Mouse (Mus musculus): ENCODE results near the gene Gm5129.
"Not testable (repeated sequence)": the region's sequence is repeated elsewhere in the genome, so short reads cannot be mapped to it uniquely, and the experiment has no call there.

The Gm5129 gene

GRCm38 (mm10) chr5:29735557-29736061 is at the start of gene Gm5129, which contains the start of gene Dnajb6:
Gene Gm5129 (minus strand): TSS chr5:29735936.
Gene Dnajb6 (plus strand): TSS chr5:29735688.
- ATAC-seq (ENCODE audit: insufficient number of reproducible peaks, low FRiP score, low TSS enrichment): peak; percentile 96

DNA sequence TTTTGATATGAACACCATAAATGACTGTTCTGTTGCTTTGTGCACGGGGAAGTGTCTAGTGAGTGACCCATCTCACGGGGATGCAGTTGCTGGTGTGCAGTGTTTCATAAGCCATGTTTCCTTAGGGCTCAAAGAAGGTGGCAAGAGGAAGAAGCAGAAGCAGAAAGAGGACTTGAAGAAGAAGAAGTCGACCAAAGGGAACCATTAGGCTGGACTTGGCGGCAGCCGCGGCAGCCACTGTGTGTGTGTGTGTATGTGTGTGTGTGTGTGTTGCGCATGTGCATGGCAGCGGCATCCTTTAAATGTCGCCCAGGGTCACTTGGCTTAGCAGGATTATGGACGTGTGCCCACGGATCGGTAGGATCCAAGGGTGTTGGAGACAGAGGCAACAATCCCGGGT is 49.2 kb upstream of the Gm5129 start:
- not testable (repeated sequence) for ATAC-seq (ENCODE audit: insufficient number of reproducible peaks, low FRiP score, low TSS enrichment)

DNA sequence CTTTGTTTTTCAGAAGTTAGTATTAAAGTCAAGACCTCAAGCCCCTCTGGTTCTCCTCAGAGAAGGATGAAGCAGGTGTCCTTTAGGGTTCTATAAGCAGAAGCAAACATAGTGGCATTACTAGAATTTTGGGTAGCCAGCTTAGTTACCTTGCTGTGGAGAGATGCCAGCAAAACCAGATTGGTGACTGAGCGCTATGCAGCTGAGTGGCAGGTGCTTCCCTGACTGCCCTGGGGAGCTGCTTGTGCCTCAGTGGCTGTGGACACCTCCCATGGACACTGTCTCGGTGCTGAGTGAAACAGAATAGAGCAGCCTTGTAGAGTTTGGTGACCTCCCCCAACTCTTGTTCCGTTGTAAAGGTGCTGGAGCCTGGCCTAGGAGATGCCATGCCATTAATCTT is 46.5 kb upstream of the Gm5129 start:
- no peak for ATAC-seq (ENCODE audit: insufficient number of reproducible peaks, low FRiP score, low TSS enrichment)

DNA sequence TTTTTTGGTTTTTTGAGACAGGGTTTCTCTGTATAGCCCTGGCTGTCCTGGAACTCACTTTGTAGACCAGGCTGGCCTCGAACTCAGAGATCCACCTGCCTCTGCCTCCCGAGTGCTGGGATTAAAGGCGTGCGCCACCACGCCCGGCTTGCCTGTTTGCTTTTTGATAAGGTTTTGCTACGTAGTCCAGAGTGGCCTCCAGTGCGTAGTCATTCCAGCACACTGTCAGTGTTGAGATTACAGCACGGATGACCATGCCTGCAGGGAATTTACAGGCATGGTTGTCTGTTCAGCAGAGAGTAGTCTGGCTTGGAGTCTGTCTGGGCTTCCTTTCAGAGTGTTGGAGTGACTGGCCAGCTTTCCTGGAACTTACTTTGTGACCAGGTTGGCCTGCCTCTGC is 44.0 kb upstream of the Gm5129 start:
- not testable (repeated sequence) for ATAC-seq (ENCODE audit: insufficient number of reproducible peaks, low FRiP score, low TSS enrichment)

DNA sequence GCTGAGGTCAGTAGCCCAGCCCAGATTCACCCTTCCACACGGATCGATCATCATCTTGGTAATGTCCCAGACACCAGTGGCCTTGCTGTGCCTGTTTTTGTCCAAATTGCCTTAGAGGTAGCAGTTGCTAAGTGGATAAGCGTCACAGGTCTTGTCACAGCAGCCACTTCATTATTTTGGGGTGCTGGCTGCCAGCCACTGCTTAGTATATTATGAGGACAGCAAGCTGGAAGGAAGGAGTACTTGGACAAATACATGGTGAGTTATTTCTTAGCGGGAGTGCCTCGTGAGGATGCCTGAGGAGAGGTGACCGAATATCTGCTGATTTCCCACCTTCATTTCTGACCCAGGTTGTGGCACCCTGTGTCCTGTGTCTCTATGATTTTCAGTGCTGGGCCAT is 42.3 kb upstream of the Gm5129 start:
- ATAC-seq (ENCODE audit: insufficient number of reproducible peaks, low FRiP score, low TSS enrichment): no peak

DNA sequence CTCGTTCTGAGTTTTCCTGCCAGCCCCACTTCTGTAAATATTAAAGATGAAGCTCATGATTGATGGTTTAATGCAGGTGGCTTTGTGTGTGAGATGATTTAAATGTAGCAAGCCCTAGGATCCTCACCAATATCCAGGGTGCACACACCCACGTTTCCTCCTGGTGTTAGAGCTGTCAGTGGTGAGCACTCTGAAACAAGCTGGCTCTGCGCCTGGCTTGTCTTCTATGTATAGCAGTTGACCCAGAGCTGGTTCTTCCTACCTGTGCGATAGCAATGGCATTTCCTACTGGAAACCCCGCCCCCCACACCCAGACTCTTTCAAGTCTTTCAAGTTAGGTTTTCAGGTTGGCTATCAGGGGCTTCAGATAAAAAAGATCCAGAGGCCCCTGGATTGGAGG is 39.7 kb upstream of the Gm5129 start:
- ATAC-seq (ENCODE audit: insufficient number of reproducible peaks, low FRiP score, low TSS enrichment): no peak

DNA sequence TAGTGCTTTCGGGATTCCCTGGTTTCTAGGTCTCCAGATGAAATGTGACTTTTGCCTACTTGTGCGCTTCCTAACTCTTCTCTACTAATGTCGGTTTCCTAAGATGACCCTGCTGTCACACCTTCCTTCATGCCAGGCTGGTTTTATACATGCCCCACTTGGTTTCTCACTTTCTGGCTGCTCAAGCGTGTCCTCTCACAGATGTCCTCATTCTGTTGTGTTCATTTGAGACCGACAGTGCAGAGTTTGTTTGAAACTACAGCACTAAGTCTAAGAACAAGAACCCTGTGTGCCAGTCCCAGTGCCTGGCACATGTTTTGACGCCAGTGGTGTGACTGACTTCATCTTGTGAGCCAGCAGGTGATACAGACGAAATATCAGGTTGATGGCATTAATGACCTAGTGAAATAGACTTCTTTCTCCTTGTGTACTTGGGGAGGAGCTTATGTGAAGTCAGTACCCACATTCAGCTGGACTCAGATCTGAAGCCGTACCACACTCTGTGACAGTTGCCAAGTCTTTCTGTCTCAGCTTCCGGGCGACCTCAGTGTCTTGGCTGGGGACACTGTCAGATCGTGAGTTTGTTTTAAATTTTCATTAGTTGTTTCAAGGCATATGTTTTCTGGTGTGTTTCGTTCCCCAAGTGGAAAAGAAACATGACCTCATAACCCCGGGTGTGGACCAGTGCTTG is 37.9 kb upstream of the Gm5129 start:
- 0 out of 2 replicates have a peak, but pooled peaks have one; percentile 31 for ATAC-seq (ENCODE audit: insufficient number of reproducible peaks, low FRiP score, low TSS enrichment)

GRCm38 (mm10) chr5:29772651-29773330 is 37.1 kb upstream of the Gm5129 start:
- peak; percentile 84 for ATAC-seq (ENCODE audit: insufficient number of reproducible peaks, low FRiP score, low TSS enrichment)

DNA sequence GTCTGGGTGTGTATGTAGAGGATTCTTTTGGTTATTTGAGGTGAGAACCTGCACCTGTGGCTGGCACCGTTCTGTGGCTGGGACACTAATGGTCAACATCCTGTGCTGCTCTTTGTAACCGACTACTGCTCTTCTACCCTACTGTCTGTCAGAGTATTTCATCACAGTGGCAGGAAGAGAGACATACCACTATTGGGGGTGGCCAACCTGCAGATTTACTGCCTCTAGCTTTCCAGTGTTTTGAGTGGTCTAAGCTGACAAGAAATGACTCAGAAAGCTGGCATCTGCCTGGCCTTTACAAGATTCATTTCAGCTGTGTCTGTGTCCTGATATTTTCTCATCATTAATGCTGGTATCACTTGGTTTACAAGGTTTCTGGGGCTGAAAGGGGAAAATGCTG is 36.3 kb upstream of the Gm5129 start:
- no peak for ATAC-seq (ENCODE audit: insufficient number of reproducible peaks, low FRiP score, low TSS enrichment)

GRCm38 (mm10) chr5:29770935-29771334 is 35.2 kb upstream of the Gm5129 start:
- ATAC-seq (ENCODE audit: insufficient number of reproducible peaks, low FRiP score, low TSS enrichment): no peak

GRCm38 (mm10) chr5:29759318-29759717 is 23.6 kb upstream of the Gm5129 start:
- ATAC-seq (ENCODE audit: insufficient number of reproducible peaks, low FRiP score, low TSS enrichment): no peak

GRCm38 (mm10) chr5:29752894-29753293 is 17.2 kb upstream of the Gm5129 start:
- no peak for ATAC-seq (ENCODE audit: insufficient number of reproducible peaks, low FRiP score, low TSS enrichment)

- no peak for ATAC-seq (ENCODE audit: insufficient number of reproducible peaks, low FRiP score, low TSS enrichment)
Measured at GRCm38 (mm10) chr5:29751306-29751705, 15.6 kb upstream of the Gm5129 start.

DNA sequence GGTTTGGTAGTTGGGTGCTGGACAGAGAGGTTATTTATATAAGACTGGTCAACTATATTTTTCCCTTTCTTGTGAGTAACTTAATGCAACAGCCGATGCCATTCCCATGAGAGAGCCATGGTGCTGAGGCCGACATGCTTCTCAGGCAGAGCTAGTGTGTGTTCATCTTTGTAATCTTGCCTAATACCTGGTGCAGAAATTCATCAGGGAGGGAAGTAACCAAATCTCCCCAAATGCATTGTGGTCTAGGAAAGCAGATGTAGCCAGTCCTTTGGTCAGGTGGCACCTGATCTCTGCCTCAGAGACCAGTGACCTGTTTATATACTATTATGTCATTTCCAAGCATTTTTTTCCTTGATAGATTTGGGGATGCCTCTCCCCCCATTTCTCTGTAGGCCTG is 11.9 kb upstream of the Gm5129 start:
- no peak for ATAC-seq (ENCODE audit: insufficient number of reproducible peaks, low FRiP score, low TSS enrichment)

- ATAC-seq (ENCODE audit: insufficient number of reproducible peaks, low FRiP score, low TSS enrichment): no peak
Measured at GRCm38 (mm10) chr5:29741093-29741492, 5.4 kb upstream of the Gm5129 start.

GRCm38 (mm10) chr5:29740651-29741050 is 4.9 kb upstream of the Gm5129 start:
- ATAC-seq (ENCODE audit: insufficient number of reproducible peaks, low FRiP score, low TSS enrichment): no peak

DNA sequence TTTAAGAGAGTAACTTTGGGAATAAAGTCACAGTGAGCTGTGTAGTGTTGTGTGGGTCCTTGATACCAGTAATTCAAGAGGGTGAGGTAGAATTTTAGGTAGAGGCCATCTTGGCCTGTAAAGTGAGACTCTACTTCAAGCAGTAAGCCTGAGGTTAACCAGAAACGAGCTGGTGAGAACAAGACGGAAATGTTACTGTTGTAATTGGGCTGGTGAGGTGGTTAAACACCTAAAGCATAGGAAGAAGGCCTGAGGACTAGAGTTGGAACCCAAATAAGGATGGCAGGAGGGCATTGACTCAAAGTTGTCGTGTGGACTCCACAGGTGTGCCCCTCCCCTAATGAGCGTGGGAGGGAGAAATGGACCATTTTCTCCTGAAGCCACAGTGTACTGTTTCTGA is 2.3 kb upstream of the Gm5129 start:
- no peak for ATAC-seq (ENCODE audit: insufficient number of reproducible peaks, low FRiP score, low TSS enrichment)

DNA sequence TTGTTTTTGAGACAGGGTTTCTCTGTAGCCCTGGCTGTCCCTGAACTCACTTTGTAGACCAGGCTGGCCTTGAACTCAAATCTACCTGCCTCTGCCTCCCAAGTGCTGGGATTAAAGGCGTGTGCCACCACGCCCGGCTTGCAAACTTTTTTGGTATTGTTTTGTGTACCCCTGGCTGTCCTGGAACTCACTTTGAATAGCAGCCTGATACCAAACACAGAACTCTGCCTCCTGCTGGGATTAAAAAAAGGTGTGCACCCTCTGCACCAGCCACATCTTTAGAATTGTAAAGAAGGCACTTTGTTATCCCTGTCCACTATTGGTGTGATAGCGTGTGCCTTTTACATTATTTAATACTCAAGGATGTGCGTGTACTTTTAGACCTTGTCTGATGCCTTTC is 1.7 kb upstream of the Gm5129 start:
- ATAC-seq (ENCODE audit: insufficient number of reproducible peaks, low FRiP score, low TSS enrichment): no peak

DNA sequence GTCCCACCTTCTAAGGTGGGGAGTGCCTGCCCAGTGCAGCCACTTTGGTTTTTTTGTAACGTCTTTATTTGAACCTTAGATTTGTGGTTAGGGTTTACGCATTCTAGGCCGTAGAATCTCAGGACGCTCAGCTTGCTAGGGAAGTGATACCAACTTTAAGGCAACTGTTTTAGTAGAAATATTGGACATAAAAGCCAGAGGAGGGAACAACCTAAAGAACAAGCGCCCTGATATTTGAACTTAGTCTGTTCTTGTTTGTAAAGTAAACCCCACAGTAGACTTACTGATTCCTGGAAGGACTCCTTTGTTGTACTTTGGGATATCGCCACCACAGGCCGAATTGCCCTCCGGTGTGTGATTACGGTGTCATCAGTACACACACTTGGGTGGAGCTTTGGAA is 1.2 kb upstream of the Gm5129 start:
- no peak for ATAC-seq (ENCODE audit: insufficient number of reproducible peaks, low FRiP score, low TSS enrichment)

GRCm38 (mm10) chr5:29736073-29736900 is 551 bp upstream of the Gm5129 start:
- ATAC-seq (ENCODE audit: insufficient number of reproducible peaks, low FRiP score, low TSS enrichment): peak; percentile 71

Data from cerebellum, adult (tissue).